Mouse (Mus musculus): ENCODE measurements at regions not wholly inside any gene's neighbourhood (a gene's known extent, or its start where the extent isn't known, plus 50 kb on each side); places are given as distances from the start of the nearest gene placed in this dataset.

DNA sequence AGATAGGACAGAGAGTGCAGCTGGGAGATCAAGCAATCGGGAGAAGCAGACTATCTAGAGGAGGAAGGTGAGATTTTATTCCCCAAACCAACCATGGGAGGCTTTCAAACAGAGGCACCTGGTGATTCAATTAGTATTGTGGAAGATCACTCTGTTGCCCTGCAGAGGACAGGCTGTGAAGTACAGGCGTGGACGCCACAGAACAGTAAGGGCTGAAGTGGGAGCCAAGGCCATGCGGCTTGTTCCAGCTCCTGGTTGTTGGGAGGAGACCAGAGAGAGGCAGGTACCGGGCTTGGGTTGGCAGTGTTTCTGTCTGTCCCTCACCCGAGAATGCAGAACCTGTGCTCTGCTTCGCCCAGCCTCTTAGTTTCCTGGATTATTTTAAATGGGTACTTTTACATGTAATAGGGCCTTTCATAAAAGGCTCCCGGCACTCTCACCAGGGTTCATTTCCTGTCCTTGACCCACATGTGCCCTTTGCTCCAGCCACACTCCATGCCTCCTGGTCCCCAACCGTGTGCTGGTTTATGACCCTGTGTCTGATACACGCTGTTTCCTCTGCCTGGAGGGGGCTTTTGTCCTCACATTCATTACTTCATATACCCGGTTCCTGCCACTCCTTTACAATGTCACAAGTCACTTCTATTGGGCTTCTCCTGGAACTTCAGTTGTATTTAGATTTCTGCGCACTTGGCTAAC, 58.3 kb downstream of the Vcpkmt start:
- no peaks in the 10 kb centered on the region for H3K4me1 ChIP-seq (ENCODE audit: control insufficient read depth, insufficient read depth, low read length)
- H3K36me3 ChIP-seq (ENCODE audit: control insufficient read depth, insufficient read depth, low read length), result no peaks in the 10 kb centered on the region
- no peak for ATAC-seq (ENCODE audit: insufficient read depth, low FRiP score, low TSS enrichment)
- no peak overlapping the region for H3K27ac ChIP-seq (ENCODE audit: low read depth, low read length)
- 45% methylated on average over 12 of the region's 12 CpGs for WGBS
- H3K9me3 ChIP-seq (ENCODE audit: control insufficient read depth, low read length), result no peaks in the 10 kb centered on the region
- no peak overlapping the region for H3K9ac ChIP-seq (ENCODE audit: low read length)
- DNase-seq (ENCODE audit: low spot score), result no peak
- H3K4me2 ChIP-seq (ENCODE audit: low read depth), result no peak overlapping the region
- H3K27me3 ChIP-seq (ENCODE audit: control insufficient read depth, insufficient read depth, low read length), result no peaks in the 10 kb centered on the region
- H3K4me3 ChIP-seq (ENCODE audit: low read depth, low read length), result no peak overlapping the region

DNA sequence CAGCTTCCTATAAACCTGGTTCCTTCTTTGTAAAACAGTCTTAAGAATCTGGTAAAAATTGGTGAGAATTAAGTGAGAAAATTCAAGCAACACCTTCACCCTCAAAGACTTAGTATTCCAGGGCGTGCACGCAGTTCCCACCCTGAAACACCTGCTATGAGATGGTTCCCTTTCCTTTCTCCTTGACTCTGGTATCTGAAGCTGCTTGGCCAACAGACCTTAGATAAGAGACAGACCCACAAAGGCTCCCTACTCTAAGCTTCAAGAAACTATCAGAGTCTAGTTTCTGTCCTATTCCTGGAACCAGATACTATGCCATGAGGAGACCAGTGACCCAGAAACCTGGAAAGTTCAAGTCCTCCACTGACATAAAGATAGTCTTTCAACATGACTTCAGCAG, 63.0 kb downstream of the Vcpkmt start:
- H3K9ac ChIP-seq (ENCODE audit: low read length), result no peak overlapping the region
- ATAC-seq (ENCODE audit: insufficient read depth, low FRiP score, low TSS enrichment) (no peak), DNase-seq (ENCODE audit: low spot score) (no peak)
- no peak overlapping the region for H3K4me3 ChIP-seq (ENCODE audit: low read depth, low read length)
- H3K36me3 ChIP-seq (ENCODE audit: control insufficient read depth, insufficient read depth, low read length), result no peaks in the 10 kb centered on the region
- H3K9me3 ChIP-seq (ENCODE audit: control insufficient read depth, low read length), result no peaks in the 10 kb centered on the region
- H3K27ac ChIP-seq (ENCODE audit: low read depth, low read length), result no peak overlapping the region
- 90% methylated on average over 2 of the region's 2 CpGs for WGBS
- H3K4me2 ChIP-seq (ENCODE audit: low read depth), result no peak overlapping the region
- no peaks in the 10 kb centered on the region for H3K4me1 ChIP-seq (ENCODE audit: control insufficient read depth, insufficient read depth, low read length)
- H3K27me3 ChIP-seq (ENCODE audit: control insufficient read depth, insufficient read depth, low read length), result no peaks in the 10 kb centered on the region

DNA sequence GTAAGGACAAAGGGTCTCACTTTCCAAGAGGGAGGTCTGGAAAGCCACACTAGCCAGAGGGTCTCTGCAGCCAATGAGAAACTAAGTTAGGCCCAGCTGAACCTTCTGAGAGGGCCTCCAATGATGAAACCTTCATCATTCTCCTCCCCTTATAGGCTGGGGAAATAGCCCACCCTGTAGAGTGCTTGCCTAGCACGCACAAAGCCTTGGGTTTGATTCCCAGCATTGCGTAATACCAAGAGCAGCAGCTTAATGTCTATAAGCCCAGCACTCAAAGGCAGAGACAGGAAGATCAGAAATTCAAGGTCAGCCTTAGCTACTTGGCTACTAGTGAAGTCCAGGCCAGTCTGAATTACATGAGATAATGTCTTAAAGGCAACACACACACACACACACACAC, 63.8 kb downstream of the Vcpkmt start:
- no peak overlapping the region for H3K27ac ChIP-seq (ENCODE audit: low read depth, low read length)
- H3K4me3 ChIP-seq (ENCODE audit: low read depth, low read length), result no peak overlapping the region
- no peak for DNase-seq (ENCODE audit: low spot score)
- no peak overlapping the region for H3K4me2 ChIP-seq (ENCODE audit: low read depth)
- no peaks in the 10 kb centered on the region for H3K9me3 ChIP-seq (ENCODE audit: control insufficient read depth, low read length)
- H3K9ac ChIP-seq (ENCODE audit: low read length), result no peak overlapping the region
- no peaks in the 10 kb centered on the region for H3K4me1 ChIP-seq (ENCODE audit: control insufficient read depth, insufficient read depth, low read length)
- WGBS, result 89% methylated on average over 2 of the region's 2 CpGs
- no peaks in the 10 kb centered on the region for H3K36me3 ChIP-seq (ENCODE audit: control insufficient read depth, insufficient read depth, low read length)
- ATAC-seq (ENCODE audit: insufficient read depth, low FRiP score, low TSS enrichment), result no peak
- H3K27me3 ChIP-seq (ENCODE audit: control insufficient read depth, insufficient read depth, low read length), result no peaks in the 10 kb centered on the region

DNA sequence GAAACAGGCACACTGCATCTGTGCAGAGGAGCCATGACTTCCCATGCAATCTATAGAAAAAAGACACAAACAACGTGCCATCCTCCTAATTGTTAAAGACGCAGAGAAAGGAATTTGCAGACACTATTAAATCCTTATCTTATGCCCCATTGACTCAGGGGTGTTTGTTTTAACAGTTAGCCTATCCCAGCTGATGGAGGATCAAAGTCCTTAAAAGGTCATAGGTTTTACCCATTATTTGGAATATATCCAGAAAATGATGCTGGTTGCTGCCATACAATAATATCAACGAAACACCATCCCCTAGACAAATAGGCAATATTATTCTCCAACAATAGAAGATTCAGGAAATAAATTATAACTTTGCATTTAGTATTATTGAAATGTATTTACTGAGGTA, 65.2 kb downstream of the Vcpkmt start:
- H3K4me3 ChIP-seq (ENCODE audit: low read depth, low read length), result no peak overlapping the region
- H3K4me1 ChIP-seq (ENCODE audit: control insufficient read depth, insufficient read depth, low read length), result no peaks in the 10 kb centered on the region
- H3K27me3 ChIP-seq (ENCODE audit: control insufficient read depth, insufficient read depth, low read length), result no peaks in the 10 kb centered on the region
- no peak overlapping the region for H3K4me2 ChIP-seq (ENCODE audit: low read depth)
- ATAC-seq (ENCODE audit: insufficient read depth, low FRiP score, low TSS enrichment), result no peak
- DNase-seq (ENCODE audit: low spot score), result no peak
- WGBS, result 73% methylated on average over 3 of the region's 3 CpGs
- H3K36me3 ChIP-seq (ENCODE audit: control insufficient read depth, insufficient read depth, low read length), result no peaks in the 10 kb centered on the region
- H3K9ac ChIP-seq (ENCODE audit: low read length), result no peak overlapping the region
- H3K27ac ChIP-seq (ENCODE audit: low read depth, low read length), result no peak overlapping the region
- H3K9me3 ChIP-seq (ENCODE audit: control insufficient read depth, low read length), result no peaks in the 10 kb centered on the region

DNA sequence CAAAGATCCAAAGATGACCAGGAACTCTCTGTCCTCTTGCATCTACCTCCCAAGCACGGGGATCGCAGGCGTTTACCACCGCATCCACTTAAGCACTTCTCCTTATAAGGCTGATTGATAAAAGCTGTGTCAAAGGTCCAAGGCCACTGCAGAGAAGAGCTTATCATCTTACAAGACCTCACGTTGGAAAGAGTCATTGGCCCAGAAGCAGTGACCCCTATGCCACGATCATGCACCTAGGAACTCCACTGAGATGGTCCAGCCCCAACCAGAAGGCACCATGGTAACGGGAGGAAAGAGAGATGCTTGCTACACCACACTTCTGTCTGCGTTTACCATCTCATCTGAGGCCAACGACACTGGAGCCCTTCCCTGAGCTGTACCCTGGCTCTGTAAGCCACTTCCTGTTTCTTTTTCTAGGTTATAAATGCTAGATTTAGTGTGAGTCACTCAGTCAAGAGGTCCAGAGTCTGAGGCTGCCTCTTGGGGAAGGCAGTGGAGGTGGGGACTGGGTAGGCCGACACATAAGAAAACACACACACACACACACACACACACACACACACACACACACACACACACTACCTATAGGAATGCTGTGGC, 66.4 kb downstream of the Vcpkmt start:
- no peak for ATAC-seq (ENCODE audit: insufficient read depth, low FRiP score, low TSS enrichment)
- no peaks in the 10 kb centered on the region for H3K9me3 ChIP-seq (ENCODE audit: control insufficient read depth, low read length)
- H3K36me3 ChIP-seq (ENCODE audit: control insufficient read depth, insufficient read depth, low read length), result no peaks in the 10 kb centered on the region
- H3K9ac ChIP-seq (ENCODE audit: low read length), result no peak overlapping the region
- DNase-seq (ENCODE audit: low spot score), result no peak
- no peak overlapping the region for H3K4me3 ChIP-seq (ENCODE audit: low read depth, low read length)
- H3K4me1 ChIP-seq (ENCODE audit: control insufficient read depth, insufficient read depth, low read length), result no peaks in the 10 kb centered on the region
- 82% methylated on average over 10 of the region's 10 CpGs for WGBS
- no peak overlapping the region for H3K27ac ChIP-seq (ENCODE audit: low read depth, low read length)
- no peaks in the 10 kb centered on the region for H3K27me3 ChIP-seq (ENCODE audit: control insufficient read depth, insufficient read depth, low read length)
- H3K4me2 ChIP-seq (ENCODE audit: low read depth), result no peak overlapping the region

DNA sequence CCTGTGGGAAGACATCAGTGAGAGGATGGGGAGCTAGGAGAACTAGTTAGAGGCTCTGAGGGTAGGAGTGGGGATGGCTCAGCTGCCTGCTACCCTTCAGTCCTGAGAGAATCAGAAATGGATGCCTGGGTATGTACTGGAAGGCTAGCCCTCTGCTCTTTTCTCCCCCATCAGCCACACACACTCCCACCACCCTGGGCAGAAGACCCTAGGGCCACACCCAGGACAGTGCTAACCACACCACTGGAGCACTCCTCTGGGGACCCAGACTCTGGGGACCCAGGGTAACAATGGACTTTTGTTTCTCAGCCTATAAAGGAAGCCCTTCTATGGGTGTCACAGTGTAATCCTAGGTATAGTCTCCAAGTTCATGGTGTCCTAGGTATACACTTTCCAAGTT, 67.0 kb downstream of the Vcpkmt start:
- Histone ChIP-seq H3K27me3 (ENCODE audit: control insufficient read depth, insufficient read depth, low read length) (no peaks in the 10 kb centered on the region), H3K27ac (ENCODE audit: low read depth, low read length) (no peak overlapping the region), H3K4me3 (ENCODE audit: low read depth, low read length) (no peak overlapping the region), H3K4me1 (ENCODE audit: control insufficient read depth, insufficient read depth, low read length) (no peaks in the 10 kb centered on the region), H3K4me2 (ENCODE audit: low read depth) (no peak overlapping the region), H3K9me3 (ENCODE audit: control insufficient read depth, low read length) (no peaks in the 10 kb centered on the region), H3K9ac (ENCODE audit: low read length) (no peak overlapping the region), H3K36me3 (ENCODE audit: control insufficient read depth, insufficient read depth, low read length) (no peaks in the 10 kb centered on the region)
- ATAC-seq (ENCODE audit: insufficient read depth, low FRiP score, low TSS enrichment), result no peak
- DNase-seq (ENCODE audit: low spot score), result no peak

DNA sequence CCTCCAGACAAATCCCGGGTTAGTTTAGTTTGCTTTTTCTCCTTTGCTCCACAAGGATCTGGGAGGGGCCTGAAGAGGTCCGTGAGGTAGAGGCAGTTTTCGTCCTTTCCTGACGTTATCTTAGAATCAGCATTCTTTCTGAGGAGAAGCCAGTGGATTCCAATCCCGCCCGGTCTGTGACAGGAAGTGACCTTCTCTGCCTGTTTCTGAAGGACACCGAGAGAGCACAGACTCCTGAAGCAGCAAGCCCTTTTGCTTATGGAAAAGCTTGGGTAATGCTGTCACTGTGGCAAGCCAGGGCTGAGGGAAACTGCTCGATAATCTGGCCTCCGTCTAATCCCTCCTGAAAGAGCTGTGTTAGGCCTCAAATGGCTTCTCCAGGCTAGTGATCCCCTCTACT, 67.7 kb downstream of the Vcpkmt start:
- no peaks in the 10 kb centered on the region for H3K9me3 ChIP-seq (ENCODE audit: control insufficient read depth, low read length)
- DNase-seq (ENCODE audit: low spot score) (no peak), ATAC-seq (ENCODE audit: insufficient read depth, low FRiP score, low TSS enrichment) (no peak)
- no peaks in the 10 kb centered on the region for H3K36me3 ChIP-seq (ENCODE audit: control insufficient read depth, insufficient read depth, low read length)
- H3K9ac ChIP-seq (ENCODE audit: low read length), result no peak overlapping the region
- H3K4me1 ChIP-seq (ENCODE audit: control insufficient read depth, insufficient read depth, low read length), result no peaks in the 10 kb centered on the region
- no peak overlapping the region for H3K4me2 ChIP-seq (ENCODE audit: low read depth)
- no peaks in the 10 kb centered on the region for H3K27me3 ChIP-seq (ENCODE audit: control insufficient read depth, insufficient read depth, low read length)
- no peak overlapping the region for H3K4me3 ChIP-seq (ENCODE audit: low read depth, low read length)
- WGBS, result 81% methylated on average over 9 of the region's 9 CpGs
- H3K27ac ChIP-seq (ENCODE audit: low read depth, low read length), result no peak overlapping the region

- DNase-seq (ENCODE audit: low spot score), result no peak
- H3K9me3 ChIP-seq (ENCODE audit: control insufficient read depth, low read length), result no peaks in the 10 kb centered on the region
- H3K4me1 ChIP-seq (ENCODE audit: control insufficient read depth, insufficient read depth, low read length), result no peaks in the 10 kb centered on the region
- no peak overlapping the region for H3K4me2 ChIP-seq (ENCODE audit: low read depth)
- no peak for ATAC-seq (ENCODE audit: insufficient read depth, low FRiP score, low TSS enrichment)
- no peak overlapping the region for H3K27ac ChIP-seq (ENCODE audit: low read depth, low read length)
- no peak overlapping the region for H3K4me3 ChIP-seq (ENCODE audit: low read depth, low read length)
- no peaks in the 10 kb centered on the region for H3K36me3 ChIP-seq (ENCODE audit: control insufficient read depth, insufficient read depth, low read length)
- WGBS, result 71% methylated on average over 4 of the region's 4 CpGs
- H3K9ac ChIP-seq (ENCODE audit: low read length), result no peak overlapping the region
- no peaks in the 10 kb centered on the region for H3K27me3 ChIP-seq (ENCODE audit: control insufficient read depth, insufficient read depth, low read length)
These were observed 69.7 kb downstream of the Vcpkmt start for GRCm38 (mm10) chr12:69513166-69513565.

- H3K4me2 ChIP-seq (ENCODE audit: low read depth), result no peak overlapping the region
- no peaks in the 10 kb centered on the region for H3K27me3 ChIP-seq (ENCODE audit: control insufficient read depth, insufficient read depth, low read length)
- ATAC-seq (ENCODE audit: insufficient read depth, low FRiP score, low TSS enrichment) (no peak), DNase-seq (ENCODE audit: low spot score) (no peak)
- no peak overlapping the region for H3K4me3 ChIP-seq (ENCODE audit: low read depth, low read length)
- no peaks in the 10 kb centered on the region for H3K4me1 ChIP-seq (ENCODE audit: control insufficient read depth, insufficient read depth, low read length)
- WGBS, result 39% methylated on average over 4 of the region's 4 CpGs
- H3K9ac ChIP-seq (ENCODE audit: low read length), result no peak overlapping the region
- no peaks in the 10 kb centered on the region for H3K9me3 ChIP-seq (ENCODE audit: control insufficient read depth, low read length)
- H3K27ac ChIP-seq (ENCODE audit: low read depth, low read length), result no peak overlapping the region
- H3K36me3 ChIP-seq (ENCODE audit: control insufficient read depth, insufficient read depth, low read length), result no peaks in the 10 kb centered on the region
These were observed 72.1 kb downstream of the Vcpkmt start for GRCm38 (mm10) chr12:69510736-69511135.
